Mouse (Mus musculus): Measurements from ENCODE around the gene Gm8773. TPM values are rescaled to one million over a fixed set of nuclear protein-coding genes. Genes with fewer than 3 reads are reported as not detected.

Gm8773 gene
- not detected in 4 replicates for total RNA-seq (2023; ENCODE audit: inconsistent age)

DNA sequence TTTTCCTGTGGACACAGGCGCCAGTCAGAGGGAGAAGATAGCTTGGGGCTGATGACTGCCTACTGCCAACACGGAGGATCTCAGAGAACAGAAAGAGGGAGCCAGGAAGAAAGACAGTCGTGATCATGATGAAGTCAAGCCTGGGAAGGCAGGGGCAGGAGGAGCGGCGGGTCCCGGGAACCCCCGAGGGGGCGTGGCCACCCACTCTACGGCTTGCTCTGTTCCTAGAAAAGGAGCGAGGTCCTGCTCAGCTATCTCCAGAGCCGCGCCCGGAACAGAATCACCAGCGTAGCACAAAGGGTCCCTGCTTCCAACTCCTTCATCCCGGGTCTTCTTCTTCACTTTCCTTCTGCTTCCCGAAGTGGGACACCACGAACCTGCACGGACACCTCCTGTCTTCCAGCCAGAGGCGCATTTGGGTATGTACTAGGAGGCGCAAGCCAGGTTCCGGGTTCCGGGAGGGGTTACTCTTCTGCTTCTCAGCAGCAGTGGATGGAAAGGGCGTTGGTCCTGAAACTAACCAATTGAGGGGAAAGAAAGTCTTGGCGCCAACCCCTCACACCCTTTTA, at the start of gene Gm8773:
Gm8773 (plus strand) TSS at position 51 of the 569 bp plus-strand sequence.

DNA sequence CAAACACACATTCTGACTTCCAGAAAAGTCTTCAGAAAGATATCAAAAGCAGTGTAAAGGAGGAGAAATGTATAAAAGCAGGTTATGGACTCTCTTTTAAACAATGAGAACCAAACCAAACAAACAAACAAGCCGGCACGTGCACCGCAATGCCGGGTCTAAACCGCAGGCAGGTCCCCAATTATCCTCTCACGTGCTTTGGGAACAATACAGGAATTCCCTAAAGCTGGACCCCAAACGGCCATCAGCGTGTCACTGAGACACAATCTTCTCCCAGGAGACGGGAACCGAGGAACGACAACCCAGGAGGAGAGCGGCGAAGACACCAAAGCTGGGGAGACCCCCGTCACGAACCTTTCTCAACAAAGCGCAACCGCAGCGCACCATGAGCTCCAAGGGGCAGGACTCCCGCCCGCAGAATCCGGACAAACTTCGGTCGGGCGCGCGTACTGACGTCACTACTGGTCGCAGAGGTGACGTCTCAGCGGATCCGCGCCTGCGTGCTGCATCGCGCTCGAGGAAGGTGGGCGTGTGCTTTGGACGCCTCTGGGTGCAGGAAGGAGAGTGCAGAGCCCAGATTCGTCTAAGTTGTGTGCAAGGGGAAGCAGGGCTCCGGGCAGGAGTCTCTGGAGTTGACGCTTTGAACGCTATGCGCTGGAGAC, 14.4 kb upstream of the Gm8773 start, which contains the start of gene Gtpbp10:
Gtpbp10 (minus strand) TSS at position 460 of the 662 bp plus-strand sequence.

Other genes starting within 250 kb of the Gm8773 start
- 1.4 to 1.9 TPM (median 1.7 TPM) in 4 replicates for gene Cdk14, start 153.5 kb upstream of the Gm8773 start, total RNA-seq (2023; ENCODE audit: inconsistent age)
- gene 1700015F17Rik, start 94.7 kb upstream of the Gm8773 start, total RNA-seq (2023; ENCODE audit: inconsistent age) = not detected in 4 replicates
- 0.48 to 0.77 TPM (median 0.60 TPM) in 4 replicates for gene Cldn12, start 58.8 kb upstream of the Gm8773 start, total RNA-seq (2023; ENCODE audit: inconsistent age)
- gene Gtpbp10, start 14.3 kb upstream of the Gm8773 start, total RNA-seq (2023; ENCODE audit: inconsistent age) = 23.4 to 26.0 TPM (median 24.6 TPM) in 4 replicates
- not detected in 4 replicates for gene Cfap69, start 90.4 kb downstream of the Gm8773 start, total RNA-seq (2023; ENCODE audit: inconsistent age)
- gene Steap2, start 120.8 kb downstream of the Gm8773 start, total RNA-seq (2023; ENCODE audit: inconsistent age) = not detected in 4 replicates
- not detected in 4 replicates for gene Steap1, start 175.5 kb downstream of the Gm8773 start, total RNA-seq (2023; ENCODE audit: inconsistent age)